ENCODE assay signal across 22 mouse cellular contexts in the genomic region with DNA sequence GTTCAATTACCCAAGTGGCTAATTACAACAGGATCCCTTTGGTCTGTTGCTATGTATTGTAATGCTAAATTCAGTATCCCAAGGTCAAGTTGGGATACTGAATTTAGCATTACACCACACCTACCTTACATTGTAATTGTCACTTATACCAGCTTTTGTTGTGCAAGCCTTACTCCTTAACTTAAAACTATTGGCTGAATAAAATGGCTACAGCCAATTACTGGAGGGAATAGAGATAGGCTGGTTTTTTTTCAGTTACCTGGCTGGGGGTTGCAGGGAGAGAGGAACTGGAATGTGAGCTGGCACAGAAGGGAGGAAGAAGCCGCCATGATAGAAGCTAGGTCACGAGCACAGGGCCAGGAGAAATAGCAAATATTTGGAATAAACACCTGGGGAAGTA.
"Had no signal": no experiment of that assay in that cellular context is flagged by ENCODE, and none has a peak within 500 bp of the region (broad histone marks: within the 10 kb centered on the region; RNA-seq: fewer than 3 reads in every experiment).

No protein-coding gene starts in this region.

- H3K9ac ChIP-seq: heart, embryonic 13.5 days; heart, embryonic 15.5 days; hindbrain, embryonic 12.5 days; hindbrain, embryonic 14.5 days; intestine, embryonic 15.5 days; limb, embryonic 13.5 days; limb, embryonic 15.5 days; liver, embryonic 12.5 days; liver, embryonic 14.5 days had no signal

- H3K4me1 ChIP-seq: heart, embryonic 13.5 days; heart, embryonic 15.5 days; hindbrain, embryonic 10.5 days; hindbrain, embryonic 12.5 days; intestine, embryonic 15.5 days; limb, embryonic 13.5 days; limb, embryonic 15.5 days had no signal

- H3K4me3 ChIP-seq: heart, adult 2 months; heart, embryonic 13.5 days; heart, embryonic 15.5 days; hindbrain, embryonic 10.5 days; hindbrain, embryonic 12.5 days; intestine, embryonic 15.5 days; limb, embryonic 13.5 days; limb, embryonic 15.5 days; liver, embryonic 12.5 days had no signal

- H3K36me3 ChIP-seq: heart, embryonic 13.5 days; heart, embryonic 15.5 days; hindbrain, embryonic 10.5 days; hindbrain, embryonic 12.5 days; intestine, embryonic 15.5 days; limb, embryonic 13.5 days; limb, embryonic 15.5 days; liver, embryonic 12.5 days had no signal

- H3K27me3 ChIP-seq: heart, embryonic 13.5 days; heart, embryonic 15.5 days; hindbrain, embryonic 12.5 days; intestine, embryonic 15.5 days; limb, embryonic 13.5 days; limb, embryonic 15.5 days; liver, embryonic 12.5 days had no signal

- H3K27ac ChIP-seq: heart, adult 2 months; heart, embryonic 13.5 days; heart, embryonic 15.5 days; hindbrain, embryonic 10.5 days; hindbrain, embryonic 12.5 days; hindbrain, embryonic 14.5 days; intestine, embryonic 15.5 days; limb, embryonic 13.5 days; limb, embryonic 15.5 days; liver, embryonic 12.5 days; liver, embryonic 14.5 days had no signal

- DNase-seq: gastrocnemius, postnatal 10 days; gastrocnemius, postnatal 25 days; heart, adult 2 months; heart, postnatal 14 days; heart, postnatal 36 days; kidney, adult 18-20 months; kidney, adult 8-10 months; kidney, postnatal 10 days; kidney, postnatal 36 days; layer of hippocampus, adult 9-11 months; layer of hippocampus, postnatal 36 days; left cerebral cortex, postnatal 4 days had no signal

- H3K9me3 ChIP-seq: heart, embryonic 13.5 days; heart, embryonic 15.5 days; hindbrain, embryonic 10.5 days; intestine, embryonic 15.5 days; limb, embryonic 13.5 days; limb, embryonic 15.5 days; liver, embryonic 12.5 days had no signal
